Mouse (Mus musculus) telencephalon, adult 2 months (tissue): ENCODE data around the gene Tmem41a.
"Not testable (repeated sequence)": the region's sequence is repeated elsewhere in the genome, so short reads cannot be mapped to it uniquely, and the experiment has no call there.

ENCODE experiments used
- DNase-seq: peaks from one replicate; pipeline ENCODE4 v3.0.0-alpha.2; 2011; ENCODE audit warnings: low read depth, low spot score

The Tmem41a gene

DNA sequence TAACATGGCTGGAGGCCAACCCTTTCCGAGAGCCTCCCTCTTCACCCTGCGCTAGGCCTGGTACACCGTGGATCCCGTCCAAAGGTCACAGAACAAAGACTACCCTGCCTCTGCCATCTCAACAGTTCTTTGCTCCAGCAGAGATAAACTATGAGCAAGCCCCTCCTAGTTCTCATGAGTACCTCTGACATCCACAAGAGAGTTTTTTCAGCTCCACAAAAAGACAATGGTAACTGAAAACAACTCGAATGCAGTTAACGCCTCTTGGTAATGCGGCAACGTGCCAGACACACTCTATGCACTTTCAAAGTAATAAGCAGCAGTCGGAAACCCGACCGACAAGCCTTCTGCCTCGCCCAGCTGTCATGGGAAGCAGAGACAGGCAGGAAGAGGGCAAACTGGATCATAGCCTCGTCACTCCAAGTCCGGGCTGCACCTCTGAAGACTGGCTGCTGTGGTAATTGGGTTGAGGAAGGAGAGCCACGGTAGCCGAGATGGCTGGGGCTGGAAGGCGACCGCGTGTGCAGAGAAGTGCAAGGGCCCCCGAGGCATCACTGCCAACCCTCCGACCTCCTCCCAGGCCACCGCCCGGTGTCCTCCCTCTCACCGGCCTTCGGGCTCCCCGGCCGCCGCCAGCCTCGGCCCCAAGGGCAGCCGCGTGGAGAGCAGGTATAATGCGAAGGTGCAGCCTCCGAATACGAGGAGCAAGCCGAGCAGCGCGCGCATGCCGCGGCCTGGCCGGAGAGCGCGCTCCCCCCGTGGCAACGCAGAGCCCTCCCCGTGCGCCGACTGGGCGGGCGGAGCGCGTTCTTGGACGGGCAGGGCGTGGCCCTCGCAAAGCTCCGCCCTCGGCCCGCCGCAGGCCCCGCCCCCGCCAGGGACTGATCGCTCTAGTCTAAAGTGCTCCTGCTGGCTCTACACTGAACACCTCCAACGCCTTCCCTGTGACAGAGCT lies at the start of gene Tmem41a:
Gene Tmem41a (minus strand): TSS at position 792 of the 955 bp plus-strand sequence.
- peak; percentile 71 for DNase-seq

DNA sequence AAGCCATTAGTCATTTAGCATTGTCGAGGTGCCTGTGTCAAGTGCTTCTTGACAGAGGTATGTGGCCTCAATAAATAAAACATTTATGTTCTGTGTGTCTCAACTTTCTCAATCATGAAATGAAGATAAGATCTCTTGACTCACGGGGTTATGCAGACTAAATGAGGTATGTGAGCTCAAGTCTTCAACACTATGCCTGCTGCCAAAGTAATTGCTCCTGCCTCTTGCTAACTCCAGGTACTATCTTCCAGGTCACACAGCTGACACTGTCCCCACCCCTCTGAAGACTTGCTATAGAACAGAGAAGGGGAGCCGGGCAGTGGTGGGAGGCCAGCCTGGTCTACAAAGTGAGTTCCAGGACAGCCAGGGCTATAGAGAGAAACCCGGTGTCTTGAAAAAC lies 49.0 kb upstream of the Tmem41a start:
- DNase-seq = no peak

DNA sequence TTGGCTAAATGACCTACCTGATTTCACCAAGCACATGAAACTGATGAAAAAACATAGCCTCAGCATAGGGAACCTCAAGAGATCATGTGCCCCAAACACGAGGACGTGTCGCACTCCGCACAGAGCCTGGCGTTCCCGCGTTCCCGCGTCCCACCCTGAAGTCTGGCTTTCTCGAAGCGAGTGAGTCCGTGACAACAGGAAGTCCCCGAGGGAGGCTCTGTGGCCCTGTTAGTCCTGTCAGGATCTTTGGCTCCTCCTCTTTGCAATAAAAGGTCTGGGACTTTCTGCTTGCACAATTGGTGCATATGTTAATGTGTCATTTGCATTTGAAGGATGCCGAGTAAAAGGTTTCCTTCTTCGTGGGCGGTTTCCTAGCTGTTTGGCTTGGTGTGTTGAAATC lies 48.0 kb upstream of the Tmem41a start, which contains the start of gene Liph:
Gene Liph (minus strand): TSS at position 360 of the 400 bp plus-strand sequence.
- no peak for DNase-seq

GRCm38 (mm10) chr16:21991774-21992173 lies 44.4 kb upstream of the Tmem41a start:
- DNase-seq = no peak

- not testable (repeated sequence) for DNase-seq
These were observed 43.5 kb upstream of the Tmem41a start for GRCm38 (mm10) chr16:21990893-21991292.

DNA sequence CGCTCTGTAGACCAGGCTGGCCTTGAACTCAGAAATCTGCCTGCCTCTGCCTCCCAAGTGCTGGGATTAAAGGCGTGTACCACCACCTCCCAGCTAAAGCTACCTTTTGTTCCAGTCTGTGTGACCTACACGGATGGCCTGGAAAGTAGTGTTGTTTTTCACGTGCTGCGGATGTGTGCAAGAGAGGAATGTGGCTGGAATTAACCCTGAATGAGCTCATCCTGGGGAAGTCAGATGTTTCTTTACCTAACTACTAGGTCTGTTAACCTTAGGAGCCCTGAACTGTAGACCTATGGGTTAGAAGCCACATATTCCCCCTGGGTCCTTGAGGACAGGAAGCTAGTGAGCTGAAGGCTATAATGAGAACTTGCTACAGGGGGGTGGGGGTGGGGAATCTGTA lies 40.6 kb upstream of the Tmem41a start:
- no peak for DNase-seq

GRCm38 (mm10) chr16:21986191-21986590 lies 38.8 kb upstream of the Tmem41a start:
- DNase-seq = no peak

- no peak for DNase-seq
These were observed 36.7 kb upstream of the Tmem41a start for GRCm38 (mm10) chr16:21984091-21984490.

DNA sequence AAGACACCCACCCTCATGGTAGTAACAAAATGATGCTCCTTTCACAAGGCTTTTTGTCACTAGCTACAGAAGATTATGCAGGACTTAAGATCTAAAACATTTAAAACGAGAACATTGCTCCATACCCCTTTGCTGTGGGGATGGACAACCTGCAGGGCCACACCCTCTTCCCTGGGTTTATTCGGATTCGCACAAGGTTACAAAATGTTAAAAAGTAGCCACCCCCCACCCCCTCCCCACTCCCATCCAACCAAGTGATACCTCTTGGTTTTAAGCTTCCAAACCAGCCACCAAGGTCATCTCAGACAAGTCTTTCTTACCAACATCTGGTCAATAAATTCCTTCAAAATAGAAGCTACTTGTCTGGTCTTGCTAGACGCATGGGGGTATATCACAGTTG lies 36.2 kb upstream of the Tmem41a start:
- DNase-seq = no peak

GRCm38 (mm10) chr16:21983146-21983545 lies 35.8 kb upstream of the Tmem41a start:
- no peak for DNase-seq

DNA sequence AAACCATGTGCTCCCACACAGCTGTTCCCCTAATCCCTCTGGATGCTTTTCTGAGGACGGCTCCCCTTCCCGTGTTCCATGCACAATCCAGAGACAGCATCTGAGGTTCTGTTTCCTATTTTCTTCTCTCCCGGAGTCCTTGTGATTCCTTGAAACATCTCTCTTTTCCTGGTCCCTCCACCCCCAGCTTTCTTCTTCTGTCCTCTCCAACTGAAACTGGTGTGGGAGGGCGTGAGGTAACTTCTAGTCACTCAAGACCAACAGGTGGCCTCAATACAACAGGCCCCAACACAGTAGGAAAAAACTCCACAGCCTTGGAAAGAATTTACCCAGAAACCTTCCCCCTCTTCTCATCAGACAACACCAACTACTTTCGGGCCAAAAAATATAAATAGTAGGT lies 30.0 kb upstream of the Tmem41a start:
- no peak for DNase-seq

DNA sequence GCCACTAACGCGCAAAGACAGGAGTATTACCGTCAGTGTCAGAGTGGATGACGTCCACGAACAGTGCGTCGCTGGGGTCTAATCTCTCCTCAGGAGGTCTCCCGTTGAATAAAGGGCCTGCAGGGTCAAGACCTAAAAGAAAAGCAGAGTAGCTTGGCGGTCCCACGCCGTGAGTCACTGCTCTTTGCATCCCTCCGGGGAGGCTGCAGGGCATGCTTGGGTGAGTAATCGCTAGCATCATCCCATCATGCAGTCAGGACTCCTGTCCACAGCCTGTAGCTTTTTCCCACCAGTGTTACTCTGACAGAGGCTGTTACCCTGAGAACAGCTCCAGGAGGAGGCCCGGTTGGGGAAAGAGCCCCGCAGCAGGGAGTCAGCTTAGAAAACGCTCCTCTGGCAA lies 28.9 kb upstream of the Tmem41a start:
- DNase-seq = no peak

- DNase-seq = no peak
These were observed 24.1 kb upstream of the Tmem41a start for GRCm38 (mm10) chr16:21971446-21971845.

- DNase-seq = no peak
These were observed 23.2 kb upstream of the Tmem41a start for GRCm38 (mm10) chr16:21970536-21970935.

- DNase-seq = no peak
These were observed 22.5 kb upstream of the Tmem41a start for GRCm38 (mm10) chr16:21969874-21970273.

- no peak for DNase-seq
These were observed 18.2 kb upstream of the Tmem41a start for GRCm38 (mm10) chr16:21965576-21965975.

DNA sequence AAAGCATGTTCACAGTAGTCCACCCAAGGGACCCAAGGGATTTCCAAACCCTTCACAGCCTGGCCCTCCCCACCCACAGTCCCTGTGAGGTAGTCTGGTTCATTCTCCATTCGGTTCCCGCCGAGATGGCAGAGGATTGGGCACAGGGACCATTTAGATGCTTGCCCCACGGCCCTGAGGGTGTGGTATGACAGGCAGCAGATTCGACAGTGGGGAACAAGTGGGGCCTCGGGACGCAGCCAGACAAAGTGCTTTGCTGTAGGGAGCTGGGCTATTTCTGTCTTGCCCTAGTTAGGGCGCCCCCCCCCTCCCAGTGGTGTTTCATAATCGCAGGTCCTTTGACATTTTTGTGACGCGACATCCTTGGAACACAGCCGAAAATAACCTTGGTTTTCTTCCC lies 8.2 kb upstream of the Tmem41a start:
- DNase-seq = no peak

DNA sequence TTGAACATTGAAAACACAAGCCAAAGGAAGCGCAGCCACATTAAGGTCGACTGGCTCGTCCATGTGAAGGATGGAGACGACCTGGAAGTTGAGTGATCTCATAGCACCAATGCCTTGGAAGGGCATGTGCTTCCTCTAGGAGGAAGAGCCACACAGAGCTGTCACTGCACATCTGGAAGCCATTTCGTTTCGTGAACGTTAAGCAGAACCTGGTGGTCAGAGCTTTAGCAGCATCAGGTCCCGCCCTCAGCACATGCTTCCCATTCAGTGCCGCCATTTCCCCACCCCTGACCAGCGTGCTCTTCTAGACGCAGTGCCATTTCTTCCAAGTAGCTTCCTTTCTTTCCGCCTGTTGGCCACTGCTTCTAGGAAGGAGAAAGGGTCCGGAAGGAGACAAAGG lies 18.9 kb downstream of the Tmem41a start:
- no peak for DNase-seq

DNA sequence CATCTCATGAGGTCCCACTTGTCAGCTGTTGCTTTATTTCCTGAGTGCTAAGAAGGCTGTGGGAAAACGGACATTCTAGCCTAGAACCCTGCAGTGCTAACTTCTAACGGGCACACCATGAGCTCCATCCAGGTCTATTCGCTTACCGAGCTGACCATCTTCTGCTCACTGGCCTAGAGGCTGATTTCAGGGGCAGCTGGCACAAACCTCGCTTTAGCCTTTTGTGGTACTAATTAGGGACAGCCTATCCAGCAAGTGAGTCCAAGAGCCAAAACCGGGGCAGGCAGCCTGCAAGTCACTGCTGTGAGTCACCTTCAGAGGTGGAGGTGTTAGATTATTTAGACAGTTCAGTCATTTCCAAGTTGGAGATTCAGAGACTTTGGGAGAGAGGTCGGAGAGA lies 30.7 kb downstream of the Tmem41a start:
- no peak for DNase-seq

DNA sequence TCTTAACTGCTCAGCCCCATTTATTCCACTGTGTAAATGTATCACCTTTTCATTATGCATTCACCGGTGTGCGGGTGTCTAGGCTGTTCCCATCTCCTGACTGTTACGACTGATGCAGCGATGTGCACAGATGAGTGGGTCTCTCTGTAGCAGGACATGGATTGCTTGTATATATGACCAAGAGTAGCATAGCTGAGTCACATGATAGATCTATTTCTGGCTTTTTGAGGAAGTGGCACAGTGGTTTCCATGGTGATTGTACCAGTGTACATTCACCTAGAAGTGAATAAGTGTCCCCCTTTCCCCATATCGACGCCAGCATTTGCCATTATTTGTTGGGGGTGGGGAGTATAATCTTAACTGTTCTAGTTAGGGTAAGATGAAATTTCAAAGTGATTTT lies 34.0 kb downstream of the Tmem41a start:
- DNase-seq = peak; percentile 26

DNA sequence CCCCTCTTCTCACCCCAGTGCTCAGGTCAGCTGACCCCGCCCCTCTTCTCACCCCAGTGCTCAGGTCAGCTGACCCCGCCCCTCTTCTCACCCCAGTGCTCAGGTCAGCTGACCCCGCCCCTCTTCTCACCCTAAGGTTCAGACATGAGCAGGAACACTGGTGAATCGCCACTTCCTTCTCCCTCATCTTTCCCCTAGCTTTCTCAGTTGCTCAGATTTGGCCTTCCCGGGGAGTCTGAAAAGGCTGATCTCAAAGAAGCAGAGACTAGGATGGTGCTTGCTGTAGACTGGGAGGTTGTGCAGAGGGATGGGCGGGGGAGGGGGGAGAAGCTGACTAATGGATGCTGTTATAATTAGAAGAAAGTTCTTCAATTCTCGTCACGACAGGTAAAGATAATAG lies 38.4 kb downstream of the Tmem41a start:
- DNase-seq = not testable (repeated sequence)

GRCm38 (mm10) chr16:21906902-21907301 lies 40.5 kb downstream of the Tmem41a start:
- DNase-seq = no peak

DNA sequence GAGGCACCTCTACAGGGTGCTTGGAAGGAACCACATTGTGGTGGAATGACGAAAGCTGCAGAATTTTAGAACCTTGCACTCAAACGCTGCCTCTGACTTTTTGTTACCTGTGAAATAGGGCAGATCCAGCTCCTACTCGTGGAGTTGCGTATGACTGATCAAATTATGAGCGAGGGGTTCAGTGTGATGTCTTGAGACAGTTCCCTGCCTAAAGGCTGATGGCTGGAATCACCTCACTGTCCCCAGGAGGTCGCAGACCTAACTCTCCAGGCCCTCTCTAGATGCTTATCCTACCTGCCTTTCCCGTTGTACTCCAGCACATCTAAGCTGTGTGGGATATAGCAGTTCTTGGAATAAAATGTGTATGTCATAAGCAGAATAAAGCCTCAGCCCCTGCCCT lies 41.4 kb downstream of the Tmem41a start:
- no peak for DNase-seq
